Mouse (Mus musculus) neural tube, embryonic 11.5 days (tissue): Measurements from ENCODE around the gene Kit. TPM values are rescaled to one million over a fixed set of nuclear protein-coding genes. Genes with fewer than 3 reads are reported as not detected.

Source experiments
- ATAC-seq: fragments of 200-750 bp; cut with Nextera tagmentation; 2 replicates; pipeline ENCODE4 v1.8.0; 2017; ENCODE audit warnings: moderate number of reproducible peaks, mild to moderate bottlenecking, moderate TSS enrichment, moderate library complexity; ENCODE audit not compliant: insufficient read depth, low FRiP score, low TSS enrichment
- DNase-seq: peaks from one replicate; pipeline ENCODE4 v3.0.0-alpha.2; 2015; ENCODE audit warnings: low spot score
- H3K27ac ChIP-seq: fragments of 300-500 bp; sonication (generic); 2 replicates; pipeline ENCODE4 v1.5.1; 2014; ENCODE audit warnings: low read depth, mild to moderate bottlenecking, low read length
- H3K27me3 ChIP-seq: fragments of 300-500 bp; sonication (generic); 2 replicates; pipeline ENCODE4 v1.6.1; 2014; ENCODE audit warnings: mild to moderate bottlenecking, low read length, mixed read lengths; ENCODE audit not compliant: control insufficient read depth, insufficient read depth
- H3K36me3 ChIP-seq: fragments of 300-500 bp; sonication (generic); 2 replicates; pipeline ENCODE4 v1.6.1; 2014; ENCODE audit warnings: mild to moderate bottlenecking, low read length, moderate library complexity, mixed read lengths; ENCODE audit not compliant: control insufficient read depth, insufficient read depth
- H3K4me1 ChIP-seq: fragments of 300-500 bp; sonication (generic); 2 replicates; pipeline ENCODE4 v1.6.1; 2014; ENCODE audit warnings: low read length, mixed read lengths; ENCODE audit not compliant: control insufficient read depth, insufficient read depth
- H3K4me2 ChIP-seq: fragments of 300-500 bp; sonication (generic); 2 replicates; pipeline ENCODE4 v1.6.1; 2014; ENCODE audit warnings: low read depth, mild to moderate bottlenecking, moderate library complexity
- H3K4me3 ChIP-seq: fragments of 300-500 bp; sonication (generic); 2 replicates; pipeline ENCODE4 v1.5.1; 2014; ENCODE audit warnings: low read depth, low read length
- H3K9ac ChIP-seq: fragments of 300-500 bp; sonication (generic); 2 replicates; pipeline ENCODE4 v1.6.1; 2014; ENCODE audit warnings: mild to moderate bottlenecking, low read length
- H3K9me3 ChIP-seq: fragments of 300-500 bp; sonication (generic); 2 replicates; pipeline ENCODE4 v1.6.1; 2016; ENCODE audit warnings: low read length; ENCODE audit not compliant: control insufficient read depth
- WGBS: fragments of 180-500 bp; shearing (Covaris S2); extraction: QIAGEN DNeasy Blood & Tissue Kit; methylation state at CpG from one replicate; pipeline ENCODE4 v1.1.7; 2014; 5-methylcytosine and 5-hydroxymethylcytosine counted together
- polyA plus RNA-seq: library from polyadenylated mRNA; unstranded; fragments of >200 nt; fragmentation: Nextera tagmentation; extraction: Ambion mirVana; gene quantifications from 2 replicates; pipeline ENCODE4 v1.2.1, GENCODE M21; 2014

Kit gene
- 21.4 and 25.5 TPM in 2 replicates for polyA plus RNA-seq

- 0 out of 2 replicates have a peak, but pooled peaks cover 3% of the 10 kb centered on the region for H3K27me3 ChIP-seq
- WGBS: under 1% methylated on average over 52 of the region's 65 CpGs
Measured at GRCm38 (mm10) chr5:75574852-75575566, at the start of gene Kit. Gene Kit (plus strand): TSS chr5:75574916.

GRCm38 (mm10) chr5:75536156-75536555 lies 38.6 kb upstream of the Kit start:
- no peak overlapping the region for H3K4me3 ChIP-seq
- H3K27ac ChIP-seq: no peak overlapping the region
- ATAC-seq (no peak), DNase-seq (no peak)
- H3K4me1 ChIP-seq: no peaks in the 10 kb centered on the region
- H3K9ac ChIP-seq: no peak overlapping the region
- no peaks in the 10 kb centered on the region for H3K27me3 ChIP-seq
- WGBS: 73% methylated on average over 3 of the region's 3 CpGs
- H3K36me3 ChIP-seq: no peaks in the 10 kb centered on the region
- H3K9me3 ChIP-seq: no peaks in the 10 kb centered on the region
- H3K4me2 ChIP-seq: no peak overlapping the region

More at GRCm38 (mm10) chr5:75574852-75575566, at the start of gene Kit:
- H3K4me3 ChIP-seq: peak within 1 kb of the TSS; percentile 66
- peak within 1 kb of the TSS; percentile 99 for H3K4me2 ChIP-seq
- H3K27ac ChIP-seq: peak within 1 kb of the TSS; percentile 60
- H3K36me3 ChIP-seq: no peaks in the 10 kb centered on the region
- DNase-seq (peak; percentile 91), ATAC-seq (peak; percentile 94)
- H3K9me3 ChIP-seq: no peaks in the 10 kb centered on the region
- H3K4me1 ChIP-seq: peaks cover 7% of the 10 kb centered on the region
- peak within 1 kb of the TSS; percentile 78 for H3K9ac ChIP-seq

GRCm38 (mm10) chr5:75537717-75538116 lies 37.0 kb upstream of the Kit start:
- Histone ChIP-seq H3K4me2 (no peak overlapping the region), H3K4me1 (no peaks in the 10 kb centered on the region), H3K9me3 (no peaks in the 10 kb centered on the region), H3K27me3 (no peaks in the 10 kb centered on the region), H3K27ac (no peak overlapping the region), H3K36me3 (no peaks in the 10 kb centered on the region), H3K9ac (no peak overlapping the region), H3K4me3 (no peak overlapping the region)
- ATAC-seq (no peak), DNase-seq (no peak)
- 27% methylated on average over 4 of the region's 4 CpGs for WGBS

- no peak for DNase-seq
- H3K9ac ChIP-seq: no peak overlapping the region
- no peaks in the 10 kb centered on the region for H3K27me3 ChIP-seq
- H3K27ac ChIP-seq: no peak overlapping the region
- no peaks in the 10 kb centered on the region for H3K4me1 ChIP-seq
- no peaks in the 10 kb centered on the region for H3K36me3 ChIP-seq
- H3K4me2 ChIP-seq: no peak overlapping the region
- ATAC-seq: no peak
- WGBS: 19% methylated on average over 4 of the region's 4 CpGs
- no peak overlapping the region for H3K4me3 ChIP-seq
- H3K9me3 ChIP-seq: no peaks in the 10 kb centered on the region
Measured at GRCm38 (mm10) chr5:75538458-75538857, 36.3 kb upstream of the Kit start.

GRCm38 (mm10) chr5:75539098-75539497 lies 35.6 kb upstream of the Kit start:
- no peaks in the 10 kb centered on the region for H3K36me3 ChIP-seq
- no peak overlapping the region for H3K9ac ChIP-seq
- DNase-seq: no peak
- H3K4me1 ChIP-seq: no peaks in the 10 kb centered on the region
- no peak overlapping the region for H3K27ac ChIP-seq
- no peak for ATAC-seq
- no peaks in the 10 kb centered on the region for H3K27me3 ChIP-seq
- H3K4me3 ChIP-seq: no peak overlapping the region
- WGBS: 44% methylated on average over 6 of the region's 6 CpGs
- H3K4me2 ChIP-seq: no peak overlapping the region
- no peaks in the 10 kb centered on the region for H3K9me3 ChIP-seq

GRCm38 (mm10) chr5:75543757-75544156 lies 31.0 kb upstream of the Kit start:
- ATAC-seq (no peak), DNase-seq (no peak)
- H3K27me3 ChIP-seq: no peaks in the 10 kb centered on the region
- no peaks in the 10 kb centered on the region for H3K9me3 ChIP-seq
- no peak overlapping the region for H3K4me3 ChIP-seq
- H3K9ac ChIP-seq: no peak overlapping the region
- H3K4me1 ChIP-seq: no peaks in the 10 kb centered on the region
- WGBS: 81% methylated on average over 3 of the region's 3 CpGs
- H3K27ac ChIP-seq: no peak overlapping the region
- no peak overlapping the region for H3K4me2 ChIP-seq
- no peaks in the 10 kb centered on the region for H3K36me3 ChIP-seq

- Histone ChIP-seq H3K36me3 (no peaks in the 10 kb centered on the region), H3K9ac (no peak overlapping the region), H3K9me3 (no peaks in the 10 kb centered on the region), H3K4me1 (no peaks in the 10 kb centered on the region), H3K4me3 (no peak overlapping the region), H3K27me3 (no peaks in the 10 kb centered on the region), H3K27ac (no peak overlapping the region), H3K4me2 (no peak overlapping the region)
- DNase-seq (no peak), ATAC-seq (no peak)
- 84% methylated on average over 14 of the region's 14 CpGs for WGBS
Measured at GRCm38 (mm10) chr5:75544472-75545264, 30.0 kb upstream of the Kit start.

- Histone ChIP-seq H3K4me2 (no peak overlapping the region), H3K9me3 (no peaks in the 10 kb centered on the region), H3K9ac (no peak overlapping the region), H3K4me3 (no peak overlapping the region), H3K27ac (no peak overlapping the region), H3K36me3 (no peaks in the 10 kb centered on the region), H3K27me3 (no peaks in the 10 kb centered on the region), H3K4me1 (no peaks in the 10 kb centered on the region)
- no peak for DNase-seq
- 87% methylated on average over 4 of the region's 4 CpGs for WGBS
- ATAC-seq: no peak
Measured at GRCm38 (mm10) chr5:75545265-75545643, 29.5 kb upstream of the Kit start.

GRCm38 (mm10) chr5:75553021-75553420 lies 21.7 kb upstream of the Kit start:
- Histone ChIP-seq H3K27ac (no peak overlapping the region), H3K9ac (no peak overlapping the region), H3K4me3 (no peak overlapping the region), H3K36me3 (no peaks in the 10 kb centered on the region), H3K27me3 (no peaks in the 10 kb centered on the region), H3K9me3 (no peaks in the 10 kb centered on the region), H3K4me1 (no peaks in the 10 kb centered on the region), H3K4me2 (no peak overlapping the region)
- ATAC-seq (no peak), DNase-seq (no peak)
- WGBS: 91% methylated on average over 3 of the region's 3 CpGs
